ENCODE assay signal across 30 mouse cellular contexts in genomic region chr4:105285431-105286013, GRCm38 (mm10).
DNase-seq lines count a peak whose midpoint lies in the region; ATAC-seq lines count a peak whose summit lies in the region.
"Had no signal": no experiment of that assay in that cellular context is flagged by ENCODE, and none has a peak within 500 bp of the region (broad histone marks: within the 10 kb centered on the region; RNA-seq: fewer than 3 reads in every experiment).

No protein-coding gene starts in this region.

- no peak for ATAC-seq in forebrain, embryonic 12.5 days (ENCODE audit: low FRiP score)
- peak; percentile 61 for ATAC-seq in granulocyte monocyte progenitor cell, adult 5-6 weeks (replicated peaks; ENCODE audit: poor library complexity, severe bottlenecking)
- ATAC-seq: forebrain, embryonic 16.5 days; intestine, postnatal 0 days; lung, postnatal 0 days had no signal

- no peaks in the 10 kb centered on the region for H3K36me3 ChIP-seq in forebrain, embryonic 10.5 days (replicated peaks)
- H3K36me3 ChIP-seq in forebrain, embryonic 12.5 days (replicated peaks): no peaks in the 10 kb centered on the region
- H3K36me3 ChIP-seq: embryonic facial prominence, embryonic 12.5 days; heart, embryonic 13.5 days; neural tube, embryonic 15.5 days had no signal

- WGBS in forebrain, embryonic 10.5 days: 91% methylated on average over 5 of the region's 5 CpGs
- WGBS in forebrain, embryonic 12.5 days: 92% methylated on average over 5 of the region's 5 CpGs

- no peak overlapping the region for H3K4me3 ChIP-seq in forebrain, embryonic 10.5 days
- no peak overlapping the region for H3K4me3 ChIP-seq in forebrain, embryonic 12.5 days (replicated peaks)
- H3K4me3 ChIP-seq: embryonic facial prominence, embryonic 12.5 days; gastrocnemius, adult 2 months; heart, embryonic 13.5 days; layer of hippocampus, adult 2 months; neural tube, embryonic 15.5 days had no signal

- H3K4me2 ChIP-seq in forebrain, embryonic 12.5 days: no peak overlapping the region
- H3K4me2 ChIP-seq: embryonic facial prominence, embryonic 12.5 days; heart, embryonic 13.5 days; hindbrain, embryonic 14.5 days; neural tube, embryonic 15.5 days had no signal

- no peak overlapping the region for H3K9ac ChIP-seq in forebrain, embryonic 12.5 days
- H3K9ac ChIP-seq: embryonic facial prominence, embryonic 12.5 days; heart, embryonic 13.5 days; hindbrain, embryonic 14.5 days; neural tube, embryonic 15.5 days had no signal

- no peaks in the 10 kb centered on the region for H3K27me3 ChIP-seq in forebrain, embryonic 10.5 days (ENCODE audit: poor library complexity, severe bottlenecking)
- no peaks in the 10 kb centered on the region for H3K27me3 ChIP-seq in forebrain, embryonic 12.5 days
- H3K27me3 ChIP-seq: embryonic facial prominence, embryonic 12.5 days; heart, embryonic 13.5 days; neural tube, embryonic 15.5 days had no signal

- peaks cover 72% of the 10 kb centered on the region for H3K4me1 ChIP-seq in forebrain, embryonic 10.5 days
- peaks cover 40% of the 10 kb centered on the region for H3K4me1 ChIP-seq in forebrain, embryonic 12.5 days

- no peak for DNase-seq in forebrain, embryonic 10.5 days (ENCODE audit: extremely low spot score, low spot score)
- DNase-seq in spleen, adult 12 weeks (ENCODE audit: low spot score): peak; percentile 8
- DNase-seq in spleen, postnatal 4 days (ENCODE audit: low spot score in 2 of 2): peak; percentile 62 to 67
- DNase-seq in adrenal gland, adult 18-20 months (ENCODE audit: low spot score in 2 of 2): no peak
- no peak for DNase-seq in cerebellum, adult 18-20 months
- no peak for DNase-seq in left cerebral cortex, adult 11 months (ENCODE audit: low spot score)
- DNase-seq: adrenal gland, adult 8-10 months; cerebellum, adult 9-10 months; cerebellum, postnatal 36 days; embryo, embryonic 11 days; gastrocnemius, adult 2 months; gastrocnemius, postnatal 36 days; heart, postnatal 10 days; kidney, adult 9 months; liver; lung, adult 18-20 months; lung, postnatal 4 days; midbrain, embryonic 14.5 days; right cerebral cortex, postnatal 4 days; thymus, postnatal 4 days had no signal

- H3K27ac ChIP-seq in forebrain, embryonic 10.5 days: 0 out of 2 replicates have a peak overlapping the region, but pooled peaks have one; percentile 20
- no peak overlapping the region for H3K27ac ChIP-seq in forebrain, embryonic 12.5 days
- H3K27ac ChIP-seq: embryonic facial prominence, embryonic 12.5 days; heart, embryonic 13.5 days; hindbrain, embryonic 14.5 days; layer of hippocampus, adult 2 months; neural tube, embryonic 15.5 days had no signal

- no peaks in the 10 kb centered on the region for H3K9me3 ChIP-seq in forebrain, embryonic 10.5 days
- no peaks in the 10 kb centered on the region for H3K9me3 ChIP-seq in forebrain, embryonic 12.5 days
- H3K9me3 ChIP-seq: embryonic facial prominence, embryonic 12.5 days; heart, embryonic 13.5 days; neural tube, embryonic 15.5 days had no signal

Comparison
In these comparisons a context has a peak if more than half of its experiments do, and no peak if none do; other contexts are left out.
1. DNase-seq: peak in spleen, adult 12 weeks (single experiment) and spleen, postnatal 4 days (2 of 2); none in forebrain, embryonic 10.5 days (single experiment), adrenal gland, adult 18-20 months (0 of 2), cerebellum, adult 18-20 months (0 of 2) and left cerebral cortex, adult 11 months (single experiment).